Mouse (Mus musculus): Measurements from ENCODE around the gene Nol9.

DNA sequence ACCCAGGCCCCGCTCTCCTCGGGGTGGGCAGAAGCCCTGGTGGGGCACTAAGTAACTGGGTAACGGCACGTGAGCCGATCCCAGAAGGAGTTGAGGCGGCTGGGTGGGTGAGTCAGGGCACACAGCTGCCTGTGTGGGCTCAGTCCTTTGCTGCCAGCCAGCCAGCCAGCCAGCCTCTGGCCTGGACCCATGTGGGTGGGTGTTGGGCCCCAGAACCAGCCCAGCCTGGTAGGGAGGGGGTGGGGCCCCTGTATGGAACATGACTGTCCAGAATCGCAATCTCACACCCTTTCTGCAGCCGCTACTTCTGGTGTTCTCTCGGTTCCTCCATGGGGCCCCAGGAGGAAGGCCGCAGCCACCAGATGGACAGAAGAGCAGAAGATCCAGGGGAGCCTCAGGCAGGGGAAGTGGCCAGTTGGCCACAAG, 39.0 kb downstream of the Nol9 start:
- TF ChIP-seq POLR2A (IDR thresholded peaks at IDR 0.05; ENCODE audit: extremely low read depth, insufficient read depth, low read length) (no peak), CTCF (IDR thresholded peaks at IDR 0.05; ENCODE audit: low read depth, low read length) (no peak)
